Mouse (Mus musculus): Measurements from ENCODE around the gene Gatb. TPM values are rescaled to one million over a fixed set of nuclear protein-coding genes. Genes with fewer than 3 reads are reported as not detected.

Gatb gene
- 10.0 TPM for polyA plus RNA-seq (2017; shearing (Covaris generic))

GRCm38 (mm10) chr3:85573864-85574830 lies at the start of gene Gatb:
Gatb (plus strand) TSS chr3:85574119.

Other genes with a start within 250 kb of the Gatb start
- gene Fam160a1, start 243.2 kb downstream of the Gatb start, polyA plus RNA-seq (2017; shearing (Covaris generic)), result 0.16 TPM